Mouse (Mus musculus): ENCODE results near the gene Olfr138. TPM values are rescaled to one million over a fixed set of nuclear protein-coding genes. Genes with fewer than 3 reads are reported as not detected.

The Olfr138 gene
- not detected in 2 replicates for total RNA-seq (2023)

DNA sequence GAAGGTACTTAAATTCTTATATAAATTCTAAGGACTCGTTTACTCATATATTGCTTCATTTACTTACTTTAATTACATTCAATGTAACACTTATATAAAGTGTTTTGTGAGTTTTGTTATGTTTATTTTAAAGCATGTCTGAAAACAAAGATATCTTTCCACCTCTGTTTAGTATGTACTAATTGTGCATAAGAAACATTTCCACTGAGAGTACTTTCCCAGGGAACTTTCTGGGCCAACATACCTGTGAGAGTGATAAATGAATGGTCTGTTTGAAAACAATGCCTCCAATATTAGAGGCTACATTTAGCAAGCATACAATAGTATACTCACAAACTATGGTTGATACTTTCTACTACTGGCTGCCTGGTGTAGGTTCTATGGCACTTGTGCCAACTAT lies at the start of gene Olfr138:
Olfr138 (plus strand) TSS at position 301 of the 400 bp plus-strand sequence.

DNA sequence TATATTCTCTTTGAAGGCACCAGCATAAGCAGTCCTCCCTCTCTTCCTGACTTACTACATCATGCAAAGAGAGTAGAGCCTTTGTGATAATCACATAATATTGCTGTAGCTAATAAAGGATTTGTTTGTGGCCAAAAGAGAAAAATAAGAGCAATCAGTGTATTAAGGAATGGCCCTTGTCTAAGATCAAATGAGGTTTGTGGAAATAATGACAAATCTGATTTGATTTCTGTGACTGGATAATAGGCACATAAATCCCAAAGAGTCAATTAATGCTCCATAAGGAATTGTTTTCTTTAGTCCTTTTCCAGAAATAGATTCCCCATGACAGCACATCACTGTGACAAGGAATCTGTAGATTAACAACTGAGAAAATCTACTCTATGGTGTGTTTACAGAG lies 46.6 kb downstream of the Olfr138 start, which contains the start of gene Olfr137:
Olfr137 (minus strand) TSS at position 101 of the 400 bp plus-strand sequence.

Other genes with a start within 250 kb of the Olfr138 start
- gene Olfr129, start 201.0 kb upstream of the Olfr138 start, total RNA-seq (2023): not detected in 2 replicates
- not detected in 2 replicates for gene Olfr130, start 197.1 kb upstream of the Olfr138 start, total RNA-seq (2023)
- not detected in 2 replicates for gene Olfr131, start 172.3 kb upstream of the Olfr138 start, total RNA-seq (2023)
- not detected in 2 replicates for gene Olfr132, start 126.5 kb upstream of the Olfr138 start, total RNA-seq (2023)
- gene Olfr133, start 115.8 kb upstream of the Olfr138 start, total RNA-seq (2023): not detected in 2 replicates
- not detected in 2 replicates for gene Olfr134, start 89.6 kb upstream of the Olfr138 start, total RNA-seq (2023)
- gene Olfr135, start 56.7 kb upstream of the Olfr138 start, total RNA-seq (2023): not detected in 2 replicates
- gene Olfr137, start 46.5 kb downstream of the Olfr138 start, total RNA-seq (2023): not detected in 2 replicates
- not detected in 2 replicates for gene Olfr136, start 68.8 kb downstream of the Olfr138 start, total RNA-seq (2023)
- not detected in 2 replicates for gene Esp36, start 159.2 kb downstream of the Olfr138 start, total RNA-seq (2023)

All from neutrophil, adult 65 days (primary cell).